Mouse (Mus musculus): ENCODE measurements around the gene Eng.

DNA sequence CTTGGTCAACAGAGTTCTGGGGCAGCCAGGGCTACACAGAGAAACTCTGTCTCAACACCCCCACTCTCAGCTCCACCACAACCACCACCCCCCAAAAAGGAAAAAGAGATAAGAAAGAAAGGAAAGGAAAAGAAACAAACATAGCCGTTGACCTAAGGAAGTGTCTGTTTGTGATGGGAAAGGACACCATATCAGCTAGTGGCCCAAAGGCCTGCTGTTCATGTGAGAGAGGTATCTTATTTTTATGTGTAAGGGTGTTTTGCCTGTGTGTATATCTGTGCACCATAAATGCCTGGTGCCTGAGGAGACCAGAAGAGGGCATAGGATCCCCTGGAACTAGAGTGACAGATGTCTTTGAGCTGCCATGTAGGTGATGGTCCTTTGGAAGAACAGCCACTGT, 6.8 kb upstream of the Eng start:
- no peak for TF ChIP-seq MYOG (IDR thresholded peaks at IDR 0.05; ENCODE audit: control insufficient read depth, extremely low read depth, insufficient read length)
- TF ChIP-seq USF1 (IDR thresholded peaks at IDR 0.05; ENCODE audit: low read depth): no peak
- TF ChIP-seq CTCF (IDR thresholded peaks at IDR 0.05; ENCODE audit: control insufficient read depth, insufficient read depth, insufficient read length): no peak

Measured in C2C12 (cell line).